Mouse (Mus musculus): ENCODE results near the gene 1700022I11Rik.

Gene 1700022I11Rik

GRCm38 (mm10) chr4:43001272-43001671, 31.9 kb downstream of the 1700022I11Rik start:
- no peak for DNase-seq (ENCODE audit: low read depth, low spot score)

GRCm38 (mm10) chr4:43002756-43003439, 33.5 kb downstream of the 1700022I11Rik start:
- no peak for DNase-seq (ENCODE audit: low read depth, low spot score)

DNA sequence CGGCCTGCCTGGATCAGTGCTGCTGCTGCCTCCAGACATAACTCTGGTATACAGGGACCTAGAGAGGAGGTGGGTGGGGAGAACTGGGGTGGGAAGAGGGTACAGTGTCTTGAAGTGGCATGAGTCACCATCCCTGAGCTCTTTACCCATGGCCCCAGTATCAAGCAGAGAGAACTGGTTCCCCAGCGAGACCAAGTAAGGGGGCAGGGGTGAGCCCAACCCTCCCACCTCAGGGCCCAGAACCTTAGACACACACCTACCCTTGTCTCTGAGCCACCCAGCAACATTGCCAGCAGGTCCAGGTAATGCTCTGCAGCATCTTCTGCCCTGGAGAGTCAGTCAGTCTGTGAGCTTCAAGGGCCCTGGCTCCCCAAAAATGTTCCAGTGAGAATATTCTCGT, 35.5 kb downstream of the 1700022I11Rik start:
- no peak for DNase-seq (ENCODE audit: low read depth, low spot score)

DNA sequence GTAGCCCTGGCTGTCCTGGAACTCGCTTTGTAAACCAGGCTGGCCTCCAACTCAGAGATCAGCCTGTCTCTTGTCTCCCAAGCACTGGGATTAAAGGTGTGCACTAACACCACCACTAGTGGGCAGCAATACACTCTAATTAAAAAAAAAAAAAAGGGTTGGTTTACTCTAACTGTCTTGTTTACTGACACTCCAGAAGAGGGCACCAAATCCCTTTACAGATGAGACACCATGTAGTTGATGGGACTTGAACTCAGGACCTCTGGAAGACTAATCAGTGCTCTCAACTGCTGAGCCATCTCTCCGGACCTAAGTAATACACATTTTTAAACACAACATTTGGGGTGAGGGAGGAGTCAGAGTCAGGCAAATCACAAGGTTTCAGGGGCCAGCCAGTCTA, 36.4 kb downstream of the 1700022I11Rik start:
- DNase-seq (ENCODE audit: low read depth, low spot score): no peak

GRCm38 (mm10) chr4:43010161-43011038, 41.0 kb downstream of the 1700022I11Rik start, which contains the start of gene Fancg:
Fancg (minus strand) TSS chr4:43010506.
- peak; percentile 53 for DNase-seq (ENCODE audit: low read depth, low spot score)

DNA sequence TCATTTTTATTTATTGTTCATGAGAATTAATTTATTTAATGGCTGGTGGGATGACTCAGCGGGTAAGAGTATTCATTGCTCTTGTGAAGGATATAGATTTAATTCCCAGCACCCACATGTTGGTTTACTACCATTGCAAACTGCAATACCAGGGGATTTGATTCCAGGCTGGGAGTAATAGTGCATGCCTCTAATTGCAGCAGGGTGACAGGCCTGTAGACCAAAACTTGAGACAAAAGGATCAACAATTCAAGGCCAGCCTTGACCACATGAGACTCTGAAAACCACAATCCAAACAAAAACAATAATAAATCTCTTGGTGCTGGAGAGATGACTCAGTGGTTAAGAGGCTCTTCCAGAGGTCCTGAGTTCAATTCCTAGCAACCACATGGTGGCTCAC, 42.7 kb downstream of the 1700022I11Rik start:
- DNase-seq (ENCODE audit: low read depth, low spot score): no peak

DNA sequence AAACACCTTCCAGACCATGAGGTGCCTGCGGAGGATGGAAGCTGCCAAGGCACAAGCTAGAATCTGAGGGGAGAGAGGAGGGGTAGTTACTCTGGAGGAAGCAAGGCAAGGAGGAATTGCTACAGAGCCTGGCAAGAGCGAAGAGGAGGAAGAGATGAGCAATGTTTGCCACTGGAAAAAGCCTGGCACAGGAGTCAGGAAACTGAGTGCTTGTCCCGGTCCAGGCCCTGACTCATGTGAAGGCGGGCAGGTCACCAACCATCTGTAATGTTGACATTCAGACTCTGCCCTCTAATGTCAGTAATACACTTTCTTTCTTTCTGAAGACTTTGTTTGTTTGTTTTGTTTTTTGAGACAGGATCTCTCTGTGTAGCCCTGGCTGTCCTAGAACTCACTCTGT, 48.8 kb downstream of the 1700022I11Rik start:
- DNase-seq (ENCODE audit: low read depth, low spot score): no peak

DNA sequence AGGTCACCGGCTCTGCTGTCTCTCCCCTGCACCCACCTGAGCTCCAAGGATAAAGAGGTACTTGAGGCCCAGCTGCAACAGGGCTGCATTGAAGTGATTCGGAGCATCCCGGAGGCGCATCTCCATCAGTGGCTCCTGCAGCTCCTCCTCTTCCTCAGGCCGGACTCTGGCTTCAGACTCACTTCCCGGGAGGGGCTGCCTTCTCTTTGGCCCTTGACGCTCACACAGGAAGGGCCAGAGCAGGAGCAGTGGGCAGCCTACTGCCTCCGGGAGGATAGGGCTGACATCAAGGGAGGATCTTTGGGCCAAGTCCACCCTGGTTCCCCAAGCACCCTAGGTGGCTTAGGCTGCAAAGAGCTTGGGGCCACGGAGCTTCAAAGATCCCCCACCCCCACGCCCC, 49.8 kb downstream of the 1700022I11Rik start:
- no peak for DNase-seq (ENCODE audit: low read depth, low spot score)

- no peak for DNase-seq (ENCODE audit: low read depth, low spot score)
Observed at GRCm38 (mm10) chr4:43019641-43020465, 50.4 kb downstream of the 1700022I11Rik start.

DNA sequence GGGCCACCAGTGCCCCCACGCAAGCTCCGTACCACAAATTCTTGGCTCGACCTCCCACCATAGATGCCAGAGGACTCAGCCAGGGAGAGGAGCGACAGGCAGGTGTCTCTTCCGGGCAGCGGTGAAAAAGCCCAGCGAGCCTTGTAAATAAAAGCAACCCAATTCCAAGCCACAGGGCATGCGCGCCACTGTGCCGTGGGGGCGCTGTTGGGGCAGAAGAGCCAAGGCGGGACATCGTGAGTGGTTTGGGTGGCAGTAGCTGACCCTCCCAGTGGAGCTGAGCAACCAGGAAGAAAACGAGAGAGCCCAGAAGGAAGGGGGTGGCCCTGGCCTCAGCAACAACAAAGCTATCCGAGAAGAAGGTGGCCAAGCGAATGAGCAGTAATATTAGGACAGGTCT, 51.5 kb downstream of the 1700022I11Rik start:
- DNase-seq (ENCODE audit: low read depth, low spot score): no peak

GRCm38 (mm10) chr4:43021341-43021740, 51.9 kb downstream of the 1700022I11Rik start:
- no peak for DNase-seq (ENCODE audit: low read depth, low spot score)

DNA sequence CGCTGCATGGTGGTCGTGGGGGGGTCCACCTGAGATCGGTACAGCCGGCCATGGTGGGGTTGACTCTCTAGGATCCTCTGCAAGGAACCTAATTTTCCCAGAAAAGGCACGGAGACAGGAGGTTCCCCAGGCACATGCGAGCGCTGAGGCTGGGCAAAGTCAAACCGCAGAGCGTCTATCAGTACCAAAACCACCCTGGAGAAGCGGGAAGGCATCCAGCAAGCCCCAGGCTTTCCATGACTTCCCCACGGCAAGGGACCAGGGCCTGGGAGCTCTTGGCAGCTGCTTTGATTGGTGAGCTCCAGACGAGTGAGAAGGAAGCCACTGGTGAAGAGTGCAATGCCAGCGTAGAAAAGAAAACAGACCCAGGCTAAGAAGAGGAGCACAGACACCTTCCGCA, 55.3 kb downstream of the 1700022I11Rik start:
- DNase-seq (ENCODE audit: low read depth, low spot score): no peak

- peak; percentile 86 for DNase-seq (ENCODE audit: low read depth, low spot score)
Observed at GRCm38 (mm10) chr4:43025084-43025960, 55.9 kb downstream of the 1700022I11Rik start, which contains the start of gene Pigo. Pigo (minus strand) TSS chr4:43025819.

DNA sequence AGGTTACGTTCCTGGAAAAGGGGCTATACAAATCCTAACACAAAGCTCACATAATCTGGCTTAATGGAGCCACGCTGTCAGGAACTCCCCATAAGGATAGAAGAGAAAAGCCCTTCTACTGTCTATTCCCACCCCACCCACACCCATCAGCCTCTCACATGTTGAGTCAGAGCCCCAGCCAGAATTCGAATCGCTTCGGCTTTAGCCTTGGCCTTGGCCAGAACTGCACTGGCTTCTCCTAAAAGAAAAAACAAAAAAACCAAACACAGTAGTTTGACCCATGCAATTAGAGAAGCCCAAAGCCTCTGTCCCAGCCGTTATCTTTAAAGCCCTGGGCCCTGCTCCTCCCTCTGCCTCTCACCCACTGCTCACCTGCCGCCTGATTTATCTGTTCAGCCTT, 59.7 kb downstream of the 1700022I11Rik start:
- no peak for DNase-seq (ENCODE audit: low read depth, low spot score)

DNA sequence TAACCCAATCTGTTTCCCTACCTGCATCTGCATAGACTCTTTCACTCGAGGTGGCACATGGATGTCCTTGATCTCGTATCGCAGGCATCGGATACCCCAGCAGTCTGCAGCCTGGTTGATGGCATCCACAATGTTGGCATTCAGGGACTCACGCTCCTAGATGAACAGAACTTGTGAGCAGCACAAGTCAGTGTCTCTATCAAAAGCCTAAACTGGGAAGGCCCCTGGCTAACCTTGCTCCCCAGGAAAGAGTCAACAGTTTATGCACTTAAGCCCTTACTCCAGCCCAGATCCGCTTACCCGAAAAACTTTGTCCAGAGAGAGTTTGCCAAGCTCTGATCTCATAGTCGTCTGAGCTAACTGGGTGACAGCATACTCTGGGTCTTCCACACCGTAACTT, 60.3 kb downstream of the 1700022I11Rik start:
- DNase-seq (ENCODE audit: low read depth, low spot score): no peak

- no peak for DNase-seq (ENCODE audit: low read depth, low spot score)
Observed at GRCm38 (mm10) chr4:43030352-43030751, 60.9 kb downstream of the 1700022I11Rik start.

GRCm38 (mm10) chr4:43030780-43031230, 61.4 kb downstream of the 1700022I11Rik start:
- DNase-seq (ENCODE audit: low read depth, low spot score): no peak

GRCm38 (mm10) chr4:43031237-43031995, 62.0 kb downstream of the 1700022I11Rik start, which contains the start of gene Stoml2:
Stoml2 (minus strand) TSS chr4:43031710.
- peak; percentile 89 for DNase-seq (ENCODE audit: low read depth, low spot score)

DNA sequence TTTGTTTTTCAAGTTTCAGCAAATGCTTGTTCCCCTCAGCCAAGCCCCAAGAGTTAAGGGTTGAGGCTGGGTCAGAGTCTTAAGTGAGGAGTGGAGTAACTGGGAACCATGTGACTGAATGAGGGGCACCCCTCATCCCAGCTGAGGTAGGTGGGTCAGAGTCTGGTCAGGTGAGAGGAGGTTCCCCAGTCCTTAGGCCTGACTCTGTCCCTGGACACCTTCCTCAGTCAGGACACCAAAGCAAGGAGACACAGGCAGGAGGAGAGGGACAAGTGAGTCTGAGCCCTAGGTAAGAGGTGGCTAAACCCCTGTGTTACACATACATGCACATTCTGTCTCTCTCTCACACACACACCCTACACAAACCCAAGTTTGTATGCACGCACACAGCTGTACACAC, 63.1 kb downstream of the 1700022I11Rik start:
- DNase-seq (ENCODE audit: low read depth, low spot score): no peak
